Mouse (Mus musculus) olfactory bulb, adult 2 months (tissue): Measurements from ENCODE around the gene Plekha6. TPM values are rescaled to one million over a fixed set of nuclear protein-coding genes. Genes with fewer than 3 reads are reported as not detected.

Experiments used
- H3K27ac ChIP-seq: fragments of 200-500 bp; 2 replicates; pipeline ENCODE4 v1.5.1; 2012; ENCODE audit warnings: low read depth, low read length; ENCODE audit not compliant: insufficient read depth
- H3K4me1 ChIP-seq: fragments of 200-500 bp; 2 replicates; pipeline ENCODE4 v1.6.1; 2012; ENCODE audit warnings: low read length; ENCODE audit not compliant: control insufficient read depth, insufficient read depth
- H3K4me3 ChIP-seq: fragments of 200-500 bp; 2 replicates; pipeline ENCODE4 v1.5.1; 2012; ENCODE audit warnings: mild to moderate bottlenecking, low read depth, low read length, moderate library complexity; ENCODE audit not compliant: insufficient read depth
- CTCF ChIP-seq: fragments of 200-500 bp; IDR thresholded peaks from 2 replicates; pipeline ENCODE4 v1.5.1; 2012; ENCODE audit warnings: low read depth, mild to moderate bottlenecking, low read length, moderate library complexity; ENCODE audit not compliant: insufficient read depth
- POLR2A ChIP-seq: fragments of 200-500 bp; IDR thresholded peaks from 2 replicates; pipeline ENCODE4 v1.6.1; 2012; ENCODE audit warnings: mild to moderate bottlenecking, low read depth, low read length, moderate library complexity; ENCODE audit not compliant: insufficient read depth
- WGBS: fragments of 180-500 bp; shearing (Covaris S2); methylation state at CpG from one replicate; pipeline ENCODE4 v1.1.7; 2018; 5-methylcytosine and 5-hydroxymethylcytosine counted together
- polyA plus RNA-seq: library from polyadenylated mRNA; stranded (reverse); fragments of >200 nt; gene quantifications from 2 replicates; pipeline ENCODE4 v1.2.4, GENCODE M21; 2012; ENCODE audit warnings: low replicate concordance; ENCODE audit not compliant: missing spikeins, insufficient read depth, insufficient read length

Plekha6 gene
- polyA plus RNA-seq, 1 experiment: not detected

DNA sequence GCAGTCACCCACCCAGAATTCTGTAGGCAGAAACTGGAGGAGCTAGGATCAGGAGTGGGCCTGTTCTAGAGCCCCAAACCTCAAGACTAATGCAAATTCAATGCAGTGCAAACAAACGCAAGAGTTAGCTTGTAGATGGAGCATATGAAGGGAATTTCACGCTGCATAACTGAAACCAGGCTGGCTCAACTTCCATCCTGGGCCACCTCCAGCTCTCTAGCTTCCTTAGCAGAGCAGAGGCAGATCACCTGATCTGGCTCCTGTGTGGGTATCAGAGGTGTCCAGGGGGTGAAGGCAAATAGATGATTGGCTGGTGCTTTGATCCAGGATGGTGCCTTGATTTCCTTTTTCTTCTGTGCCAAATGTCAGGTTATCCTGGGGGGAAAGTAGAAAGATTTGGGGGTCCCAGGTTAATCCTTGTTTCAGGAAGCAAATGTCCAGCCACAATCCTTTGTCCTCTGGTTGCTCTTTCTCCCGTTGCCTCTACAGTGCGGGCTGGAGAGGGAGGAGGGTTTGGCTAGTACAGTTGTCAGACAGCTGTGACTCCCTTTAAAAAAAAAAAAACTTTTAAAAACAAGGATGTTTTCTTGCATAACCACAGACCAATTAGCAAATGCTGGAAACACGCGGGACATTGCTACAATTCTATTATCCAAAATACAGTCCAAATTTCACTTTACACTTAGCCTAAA is 75.3 kb downstream of the Plekha6 start:
- 69% methylated on average over 6 of the region's 6 CpGs for WGBS
- peaks cover 14% of the 10 kb centered on the region for H3K4me1 ChIP-seq
- no peak for TF ChIP-seq POLR2A
- TF ChIP-seq CTCF: no peak
- no peak overlapping the region for H3K4me3 ChIP-seq
- no peak overlapping the region for H3K27ac ChIP-seq

DNA sequence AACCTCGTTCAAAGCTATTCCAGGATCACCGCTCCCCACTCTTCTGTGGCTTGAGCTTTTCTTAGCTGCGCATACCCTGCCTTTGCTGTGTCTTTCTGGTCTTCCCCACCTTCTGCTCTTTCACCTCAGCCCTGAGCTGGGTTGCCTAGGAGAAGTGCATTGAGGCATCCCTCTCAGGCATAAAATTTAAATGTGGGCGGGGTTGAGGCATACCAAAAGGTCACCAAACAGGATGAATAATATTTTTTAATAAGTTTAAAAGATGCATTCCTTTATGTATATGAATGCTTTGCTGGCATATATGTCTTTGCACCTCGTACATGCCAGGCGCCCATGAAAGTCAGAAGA is 75.8 kb downstream of the Plekha6 start:
- no peak overlapping the region for H3K27ac ChIP-seq
- no peak overlapping the region for H3K4me3 ChIP-seq
- peaks cover 14% of the 10 kb centered on the region for H3K4me1 ChIP-seq
- TF ChIP-seq CTCF (no peak), POLR2A (no peak)
- WGBS: 81% methylated on average over 6 of the region's 6 CpGs

DNA sequence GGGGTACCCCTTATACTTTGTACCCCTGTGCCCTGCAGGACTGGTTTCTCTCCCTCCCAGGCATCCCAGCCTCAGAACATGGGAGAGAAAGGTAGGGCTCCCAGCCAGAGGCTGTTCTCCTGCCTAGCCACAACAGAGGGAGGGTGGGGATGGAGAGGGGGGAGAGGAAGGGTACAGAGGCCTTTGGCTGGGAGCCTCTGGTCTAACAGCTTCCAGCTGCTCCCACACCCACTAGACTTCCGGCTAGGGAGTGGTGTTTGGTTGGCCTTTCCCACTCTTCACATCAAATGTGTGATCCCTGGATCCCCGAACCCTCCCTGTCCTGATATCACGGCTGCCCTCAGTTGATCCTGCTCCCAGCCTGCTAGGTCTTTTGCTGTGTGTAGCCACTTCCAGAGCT is 76.9 kb downstream of the Plekha6 start:
- 83% methylated on average over 3 of the region's 3 CpGs for whole genome bisulfite sequencing
- no peak overlapping the region for H3K27ac ChIP-seq
- no peak overlapping the region for H3K4me3 ChIP-seq
- TF ChIP-seq CTCF: no peak
- TF ChIP-seq POLR2A: no peak
- H3K4me1 ChIP-seq: peaks cover 14% of the 10 kb centered on the region

DNA sequence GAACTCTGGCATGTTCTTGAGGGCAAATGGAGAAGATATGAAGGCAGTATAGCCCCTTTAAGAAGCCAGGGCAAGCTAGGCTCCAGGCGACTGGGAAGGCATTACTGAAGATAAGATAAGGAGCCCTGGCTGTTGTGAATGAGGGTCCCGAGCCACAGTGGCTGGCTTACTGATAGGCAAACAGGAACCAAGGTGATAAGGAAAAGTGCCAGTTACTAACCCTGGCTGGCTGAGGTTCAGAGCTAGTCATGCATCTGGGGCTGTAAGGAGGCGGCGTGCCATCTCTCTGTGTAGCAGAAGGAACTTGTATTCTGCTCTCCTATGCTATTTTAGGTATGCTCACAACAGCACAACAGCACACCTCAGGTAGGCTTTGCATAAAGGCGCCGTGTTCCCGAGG is 80.7 kb downstream of the Plekha6 start:
- 70% methylated on average over 7 of the region's 7 CpGs for WGBS
- no peak overlapping the region for H3K4me3 ChIP-seq
- H3K4me1 ChIP-seq: peaks cover 3% of the 10 kb centered on the region; the same call in 1 of the 2 replicates
- H3K27ac ChIP-seq: no peak overlapping the region
- TF ChIP-seq CTCF (no peak), POLR2A (no peak)

DNA sequence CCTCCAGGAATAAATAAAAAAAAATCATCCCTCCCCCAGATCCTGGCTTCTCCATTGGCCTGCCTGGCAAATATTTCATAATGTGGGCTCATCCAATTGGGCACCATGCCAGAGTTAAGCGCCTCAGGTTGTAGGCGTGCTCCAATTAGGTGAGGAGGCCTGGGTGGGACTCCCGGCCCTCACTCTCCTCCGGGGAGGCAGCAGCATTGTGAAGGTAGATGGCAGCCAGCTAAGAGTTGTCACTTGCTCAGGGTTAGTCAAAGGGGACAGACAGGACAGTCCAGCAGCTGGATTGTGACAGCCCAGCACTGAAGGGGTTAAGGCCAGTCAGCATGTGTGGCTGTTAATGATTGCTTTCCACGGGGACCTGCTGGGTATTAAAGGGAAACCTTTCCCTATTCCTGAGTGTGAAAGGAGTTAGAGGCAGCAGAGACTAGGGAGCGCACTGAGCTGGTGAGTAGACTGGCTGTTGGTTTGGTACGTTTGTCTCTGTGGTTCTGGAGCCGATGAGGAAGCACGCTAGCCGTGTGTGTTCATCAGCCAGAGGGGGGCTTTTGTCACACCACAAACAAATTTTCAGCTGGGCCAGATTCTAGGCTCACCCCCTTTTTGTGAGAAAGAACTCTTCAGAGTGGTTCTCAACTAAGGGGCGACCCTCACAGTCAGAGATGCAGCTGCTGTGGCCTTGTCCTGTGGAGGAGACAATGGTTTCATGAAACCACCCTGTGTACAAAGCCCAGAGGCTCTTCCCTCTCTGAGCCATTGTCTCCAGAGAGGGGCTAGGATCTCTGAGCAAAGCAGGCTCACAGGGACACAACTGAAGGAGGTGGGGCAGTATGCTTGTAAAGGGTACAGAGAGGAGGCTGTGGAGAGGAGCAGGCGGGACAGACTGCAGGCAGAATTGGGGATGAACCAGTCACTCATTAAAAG is 81.9 kb downstream of the Plekha6 start:
- TF ChIP-seq CTCF (no peak), POLR2A (no peak)
- WGBS: 58% methylated on average over 12 of the region's 12 CpGs
- H3K4me3 ChIP-seq: no peak overlapping the region
- peaks cover 7% of the 10 kb centered on the region; the same call in 1 of the 2 replicates for H3K4me1 ChIP-seq
- no peak overlapping the region for H3K27ac ChIP-seq

DNA sequence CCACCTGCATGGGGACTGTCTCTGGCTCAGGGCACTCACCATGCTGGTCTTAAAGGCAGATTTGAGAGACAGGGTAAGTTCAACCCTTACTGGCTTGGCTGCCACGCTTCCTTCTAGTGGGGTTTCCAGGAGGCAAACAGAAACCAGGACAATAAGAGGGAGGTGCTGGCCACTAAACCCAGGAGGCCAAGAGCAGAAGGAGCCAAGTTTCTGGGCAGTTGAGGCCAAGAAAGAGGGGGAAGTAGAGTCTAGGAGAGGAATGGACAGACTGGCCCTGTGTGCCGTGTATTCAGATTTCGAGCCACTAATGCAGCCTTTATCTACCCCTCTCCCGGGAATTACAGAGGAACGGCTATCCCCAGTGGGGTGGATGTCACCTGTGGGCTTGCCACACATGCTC is 83.2 kb downstream of the Plekha6 start:
- TF ChIP-seq POLR2A (no peak), CTCF (no peak)
- Histone ChIP-seq H3K4me1 (peaks cover 13% of the 10 kb centered on the region), H3K4me3 (no peak overlapping the region), H3K27ac (no peak overlapping the region)
- 69% methylated on average over 5 of the region's 5 CpGs for WGBS

DNA sequence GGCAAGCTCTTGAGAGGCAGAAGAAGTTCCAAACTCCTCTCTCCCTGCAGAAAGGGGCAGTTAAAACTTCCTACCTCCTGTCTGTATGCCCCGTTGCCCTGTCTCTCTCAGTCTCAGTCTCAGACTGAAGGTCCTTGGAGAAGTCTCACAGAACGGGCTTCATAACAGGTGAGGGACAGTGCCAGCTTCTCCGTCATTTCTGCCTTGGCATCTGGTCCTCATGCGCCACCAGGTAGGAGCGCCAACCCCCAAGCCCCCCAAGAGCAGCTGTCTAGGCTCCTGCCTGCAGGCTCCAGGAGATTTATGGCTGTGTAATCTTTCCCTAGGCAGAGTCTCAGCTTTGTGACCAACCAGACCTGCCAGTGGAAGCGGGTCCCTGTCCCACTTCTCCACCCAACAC is 86.8 kb downstream of the Plekha6 start:
- 97% methylated on average over 6 of the region's 6 CpGs for WGBS
- H3K4me1 ChIP-seq: peaks cover 22% of the 10 kb centered on the region
- TF ChIP-seq POLR2A (no peak), CTCF (no peak)

DNA sequence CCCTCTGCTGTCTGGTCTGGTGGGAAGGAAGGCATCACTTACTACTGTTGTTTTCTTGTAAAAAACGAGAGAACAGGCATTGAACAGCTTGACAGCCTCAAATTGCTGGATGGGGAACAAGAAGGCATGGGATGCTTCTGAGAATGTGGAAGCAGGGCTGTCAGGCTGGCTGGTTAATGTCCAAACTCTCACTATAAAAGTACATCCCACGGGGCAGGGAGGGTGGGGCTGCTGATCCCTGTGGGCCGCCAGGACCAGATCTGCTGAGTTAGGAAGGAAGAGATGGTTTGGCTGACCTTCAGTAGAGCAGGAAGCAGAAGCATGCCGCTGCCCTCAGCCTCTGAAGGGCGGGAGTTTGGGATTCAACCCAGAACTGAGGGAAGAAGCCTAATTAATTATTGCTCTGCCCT is 87.6 kb downstream of the Plekha6 start:
- WGBS: 48% methylated on average over 5 of the region's 5 CpGs
- H3K4me3 ChIP-seq: no peak overlapping the region
- no peak for TF ChIP-seq POLR2A
- no peak for TF ChIP-seq CTCF
- H3K27ac ChIP-seq: no peak overlapping the region
- H3K4me1 ChIP-seq: peaks cover 19% of the 10 kb centered on the region

More for the DNA sequence above, 86.8 kb downstream of the Plekha6 start:
- Histone ChIP-seq H3K4me3 (no peak overlapping the region), H3K27ac (no peak overlapping the region)

DNA sequence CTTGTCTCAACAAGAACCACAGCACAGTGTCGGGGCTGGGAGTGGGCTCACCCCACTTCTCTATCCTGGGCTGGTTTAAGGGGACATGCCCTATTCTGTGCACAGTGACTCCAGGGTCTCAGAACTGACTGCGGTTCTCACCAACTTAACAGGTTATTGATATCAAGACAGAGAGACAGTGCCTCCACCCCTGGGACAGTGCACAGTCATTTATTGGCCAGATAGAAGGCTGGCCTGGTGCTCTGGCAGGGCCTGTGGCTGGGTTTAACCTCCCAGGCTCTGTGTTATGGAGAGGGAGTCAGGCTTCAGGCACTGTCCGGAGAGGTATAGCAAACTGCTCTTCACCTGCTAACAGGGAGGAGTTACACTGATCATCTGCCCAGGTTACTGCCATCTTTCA is 88.2 kb downstream of the Plekha6 start:
- TF ChIP-seq CTCF (no peak), POLR2A (no peak)
- Histone ChIP-seq H3K4me1 (peaks cover 19% of the 10 kb centered on the region), H3K4me3 (no peak overlapping the region), H3K27ac (no peak overlapping the region)
- 96% methylated on average over 3 of the region's 3 CpGs for WGBS
